Mouse (Mus musculus) neural tube, embryonic 13.5 days (tissue): ENCODE data around the gene Ccdc154. TPM values are rescaled to one million over a fixed set of nuclear protein-coding genes. Genes with fewer than 3 reads are reported as not detected.

Source experiments
- ATAC-seq: fragments of 200-750 bp; cut with Nextera tagmentation; 2 replicates; pipeline ENCODE4 v1.8.0; 2017; ENCODE audit warnings: low read depth, mild to moderate bottlenecking, moderate TSS enrichment, moderate library complexity
- H3K27ac ChIP-seq: fragments of 300-500 bp; sonication (generic); replicated peaks from 2 replicates; pipeline ENCODE4 v1.5.1; 2015; ENCODE audit warnings: moderate library complexity, mild to moderate bottlenecking, inconsistent platforms
- H3K27me3 ChIP-seq: fragments of 300-500 bp; sonication (generic); 2 replicates; pipeline ENCODE4 v1.6.1; 2015; ENCODE audit warnings: mild to moderate bottlenecking, inconsistent platforms
- H3K36me3 ChIP-seq: fragments of 300-500 bp; sonication (generic); 2 replicates; pipeline ENCODE4 v1.6.1; 2015; ENCODE audit warnings: mild to moderate bottlenecking, inconsistent platforms
- H3K4me1 ChIP-seq: fragments of 300-500 bp; sonication (generic); replicated peaks from 2 replicates; pipeline ENCODE4 v1.6.1; 2015; ENCODE audit warnings: inconsistent platforms
- H3K4me2 ChIP-seq: fragments of 300-500 bp; sonication (generic); 2 replicates; pipeline ENCODE4 v1.6.1; 2015; ENCODE audit warnings: inconsistent platforms, mild to moderate bottlenecking, moderate library complexity
- H3K4me3 ChIP-seq: fragments of 300-500 bp; sonication (generic); 2 replicates; pipeline ENCODE4 v1.5.1; 2015; ENCODE audit warnings: mild to moderate bottlenecking, inconsistent platforms
- H3K9ac ChIP-seq: fragments of 300-500 bp; sonication (generic); 2 replicates; pipeline ENCODE4 v1.6.1; 2015; ENCODE audit warnings: moderate library complexity, mild to moderate bottlenecking, inconsistent platforms
- H3K9me3 ChIP-seq: fragments of 300-500 bp; sonication (generic); 2 replicates; pipeline ENCODE4 v1.6.1; 2016; ENCODE audit warnings: inconsistent platforms
- WGBS: fragments of 180-500 bp; shearing (Covaris S2); methylation state at CpG from one replicate; pipeline ENCODE4 v1.1.7; 2015; 5-methylcytosine and 5-hydroxymethylcytosine counted together
- polyA plus RNA-seq: library from polyadenylated mRNA; unstranded; fragments of >200 nt; fragmentation: Nextera tagmentation; extraction: Ambion mirVana; gene quantifications from 2 replicates; pipeline ENCODE4 v1.2.1, GENCODE M21; 2015

The Ccdc154 gene
- polyA plus RNA-seq, 1 experiment from 2014 or later: not detected

DNA sequence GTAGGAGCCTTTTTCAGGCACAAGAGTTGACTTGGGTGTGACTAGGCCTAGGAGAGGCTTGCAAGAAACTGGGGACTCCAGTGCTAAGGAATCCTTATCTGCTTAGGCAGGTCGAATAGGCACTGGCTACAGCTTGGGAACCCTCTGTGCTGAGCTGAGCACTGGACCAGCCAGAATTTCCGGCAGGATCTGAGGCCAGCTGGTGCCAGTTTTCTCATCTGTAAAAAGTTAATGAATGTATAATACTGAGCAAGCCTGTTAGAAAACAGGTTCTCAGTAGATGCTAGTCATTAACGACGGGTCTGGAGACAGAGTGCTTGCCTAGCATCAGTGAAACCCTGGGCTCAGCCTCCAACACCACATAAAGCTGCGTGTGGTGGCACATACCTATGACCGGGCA is 26.6 kb upstream of the Ccdc154 start:
- Histone ChIP-seq H3K36me3 (peaks cover 14% of the 10 kb centered on the region; the same call in 1 of the 2 replicates), H3K9me3 (no peaks in the 10 kb centered on the region), H3K27me3 (no peaks in the 10 kb centered on the region), H3K27ac (no peak overlapping the region), H3K4me1 (peaks cover 25% of the 10 kb centered on the region), H3K4me2 (no peak overlapping the region), H3K9ac (peak overlapping the region; percentile 8; the same call in 1 of the 2 replicates), H3K4me3 (no peak overlapping the region)
- WGBS: 93% methylated on average over 6 of the region's 6 CpGs
- ATAC-seq: no peak

DNA sequence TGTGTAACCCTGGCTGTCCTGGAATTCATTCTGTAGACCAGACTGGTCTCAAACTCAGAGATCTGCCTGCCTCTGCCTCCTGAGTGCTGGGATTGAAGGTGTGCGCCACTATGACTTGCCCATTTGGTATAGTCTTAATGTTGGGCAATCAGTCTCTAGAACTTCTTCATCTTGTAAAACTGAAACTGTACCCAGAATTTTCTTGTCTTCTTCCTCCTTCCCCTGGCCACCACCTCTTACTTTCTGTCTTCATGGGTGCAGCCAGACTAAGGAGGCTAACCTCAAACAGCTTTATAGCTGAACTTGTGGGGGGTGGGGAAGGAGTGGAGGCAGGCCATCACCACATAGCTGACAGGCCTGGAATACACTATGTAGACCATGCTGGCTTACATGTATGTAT is 23.5 kb upstream of the Ccdc154 start:
- no peak overlapping the region for H3K4me2 ChIP-seq
- H3K4me1 ChIP-seq: peaks cover 20% of the 10 kb centered on the region
- H3K9ac ChIP-seq: no peak overlapping the region
- H3K27ac ChIP-seq: no peak overlapping the region
- 92% methylated on average over 1 of the region's 1 CpGs for WGBS
- no peaks in the 10 kb centered on the region for H3K9me3 ChIP-seq
- ATAC-seq: no peak
- H3K4me3 ChIP-seq: no peak overlapping the region
- peaks cover 14% of the 10 kb centered on the region; the same call in 1 of the 2 replicates for H3K36me3 ChIP-seq
- no peaks in the 10 kb centered on the region for H3K27me3 ChIP-seq

DNA sequence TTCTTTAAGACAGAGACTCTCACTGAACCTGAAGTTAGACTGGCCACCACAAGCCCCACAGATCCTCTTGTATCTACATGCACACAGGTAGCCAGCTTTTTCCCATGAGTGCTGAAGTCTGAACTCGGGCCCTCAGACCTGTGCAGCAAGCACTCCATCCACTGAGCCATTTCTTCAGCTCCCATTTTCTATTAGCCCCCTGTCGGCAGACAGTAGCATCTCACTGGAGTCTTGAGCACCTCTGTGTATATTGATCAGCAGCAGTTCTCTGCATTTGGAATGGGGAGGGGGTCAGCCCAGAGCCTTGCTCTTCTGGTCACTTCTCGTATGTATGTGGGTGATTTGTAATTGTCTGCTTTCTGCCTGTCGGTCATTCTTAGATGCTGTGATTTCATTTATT is 22.3 kb upstream of the Ccdc154 start:
- peaks cover 19% of the 10 kb centered on the region; the same call in 1 of the 2 replicates for H3K36me3 ChIP-seq
- no peaks in the 10 kb centered on the region for H3K27me3 ChIP-seq
- H3K4me2 ChIP-seq: no peak overlapping the region
- no peak overlapping the region for H3K27ac ChIP-seq
- ATAC-seq: no peak
- H3K4me3 ChIP-seq: no peak overlapping the region
- H3K4me1 ChIP-seq: peaks cover 9% of the 10 kb centered on the region
- no peaks in the 10 kb centered on the region for H3K9me3 ChIP-seq
- H3K9ac ChIP-seq: no peak overlapping the region
- 69% methylated on average over 4 of the region's 4 CpGs for WGBS

DNA sequence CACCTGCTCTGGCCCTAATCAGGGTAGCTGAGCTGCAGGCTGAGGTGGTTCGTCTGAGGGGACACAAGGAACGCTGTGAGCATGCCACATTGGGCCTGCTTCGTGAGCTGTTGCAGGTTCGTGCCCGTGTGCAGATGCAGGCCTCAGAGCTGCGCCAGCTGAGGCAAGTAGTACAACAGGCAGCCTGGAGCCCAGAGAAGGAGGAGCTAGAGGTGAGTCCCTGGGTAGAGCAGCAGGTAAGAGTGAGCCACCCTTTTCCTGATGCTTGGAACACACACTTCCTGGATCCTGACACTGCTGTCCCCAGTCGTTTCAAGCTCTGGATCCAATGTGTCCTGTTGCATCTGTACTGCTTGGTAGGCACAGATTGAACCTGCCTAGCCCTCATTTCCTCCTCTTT is 1.1 kb downstream of the Ccdc154 start:
- no peaks in the 10 kb centered on the region for H3K9me3 ChIP-seq
- H3K4me3 ChIP-seq: no peak overlapping the region
- H3K36me3 ChIP-seq: peaks cover 38% of the 10 kb centered on the region
- H3K4me2 ChIP-seq: no peak overlapping the region
- no peak overlapping the region for H3K27ac ChIP-seq
- H3K27me3 ChIP-seq: no peaks in the 10 kb centered on the region
- no peak for ATAC-seq
- no peaks in the 10 kb centered on the region for H3K4me1 ChIP-seq
- H3K9ac ChIP-seq: peak overlapping the region; percentile 3; the same call in 1 of the 2 replicates
- WGBS: 83% methylated on average over 7 of the region's 7 CpGs

DNA sequence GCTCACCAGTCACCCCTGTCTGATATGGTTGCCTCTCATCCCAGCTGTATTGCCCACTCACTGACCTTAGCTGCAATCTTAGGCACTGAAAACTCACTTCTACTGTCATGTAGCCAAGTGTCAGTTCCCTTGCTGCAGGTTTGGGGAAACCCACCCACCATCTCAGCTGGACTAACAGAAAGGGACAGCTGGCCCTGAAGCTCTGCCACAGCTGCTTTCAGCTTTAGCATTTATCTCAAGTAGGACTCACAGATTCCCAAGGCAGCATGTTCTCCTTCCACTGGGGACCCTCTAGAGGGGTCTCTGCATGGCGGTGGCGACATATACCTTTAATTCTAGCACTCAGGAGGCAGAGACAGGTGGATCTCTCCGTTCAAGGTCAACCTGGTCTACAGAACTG is 2.5 kb downstream of the Ccdc154 start:
- 89% methylated on average over 3 of the region's 3 CpGs for WGBS
- Histone ChIP-seq H3K36me3 (peaks cover 26% of the 10 kb centered on the region), H3K27me3 (no peaks in the 10 kb centered on the region), H3K4me1 (no peaks in the 10 kb centered on the region), H3K9me3 (no peaks in the 10 kb centered on the region), H3K9ac (no peak overlapping the region), H3K4me2 (no peak overlapping the region), H3K4me3 (no peak overlapping the region), H3K27ac (no peak overlapping the region)
- no peak for ATAC-seq

DNA sequence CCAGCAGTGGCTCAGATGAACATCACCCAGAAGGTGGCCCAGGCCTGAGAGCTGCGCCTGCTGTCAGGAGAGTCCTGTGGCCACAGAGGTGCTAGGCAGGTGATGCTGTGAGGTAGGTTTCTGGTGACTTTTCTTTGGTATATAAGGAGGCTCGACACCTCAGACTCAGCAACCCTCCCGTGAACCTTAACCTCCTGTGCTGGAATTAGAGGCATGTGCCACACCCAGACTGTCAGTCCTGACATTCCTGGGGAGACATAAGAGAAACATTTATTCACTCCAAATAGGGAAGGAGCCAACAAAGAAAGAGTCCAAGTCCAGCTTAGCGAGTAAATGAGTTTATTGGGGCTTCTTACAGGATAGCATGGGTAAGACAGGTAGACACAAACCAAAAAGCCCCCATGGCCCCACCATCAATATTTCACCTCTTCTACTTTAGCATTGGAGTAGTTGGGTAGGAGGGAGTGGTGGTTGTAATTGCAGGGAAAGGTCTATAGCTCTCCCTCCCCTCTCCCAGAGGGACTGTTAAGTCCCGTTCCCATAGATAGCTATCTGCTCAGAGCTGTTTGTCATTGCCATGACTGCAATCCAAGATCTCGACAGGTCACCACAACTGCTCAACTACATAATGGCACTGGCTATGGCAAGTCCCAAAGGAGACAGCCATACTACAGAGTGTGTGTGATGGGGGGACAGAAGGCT is 3.9 kb downstream of the Ccdc154 start:
- Histone ChIP-seq H3K9ac (no peak overlapping the region), H3K9me3 (no peaks in the 10 kb centered on the region), H3K27me3 (no peaks in the 10 kb centered on the region), H3K27ac (no peak overlapping the region), H3K4me2 (no peak overlapping the region), H3K4me1 (no peaks in the 10 kb centered on the region), H3K4me3 (no peak overlapping the region), H3K36me3 (peaks cover 13% of the 10 kb centered on the region)
- ATAC-seq: no peak
- WGBS: 68% methylated on average over 6 of the region's 6 CpGs

DNA sequence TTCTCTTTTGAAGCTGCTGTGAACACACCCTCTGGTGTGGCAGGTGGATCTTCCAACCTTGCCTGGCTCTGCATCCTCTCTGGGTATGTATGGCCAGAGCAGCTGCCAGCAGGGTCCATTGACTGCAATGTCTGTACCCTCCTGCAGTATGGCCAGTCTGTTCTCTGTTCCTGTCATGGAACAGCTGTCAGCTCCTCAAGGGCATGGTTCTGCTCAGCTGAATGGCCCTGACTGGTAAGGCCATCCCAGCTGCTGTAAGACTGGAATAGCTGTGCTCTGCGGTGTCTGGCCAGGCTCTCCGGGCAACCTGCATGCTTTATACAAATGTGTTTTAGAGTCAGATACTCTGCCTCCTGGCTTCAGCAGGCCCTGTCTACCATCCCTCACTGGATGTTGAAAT is 7.4 kb downstream of the Ccdc154 start:
- Histone ChIP-seq H3K27ac (no peak overlapping the region), H3K27me3 (no peaks in the 10 kb centered on the region), H3K4me2 (no peak overlapping the region), H3K36me3 (no peaks in the 10 kb centered on the region), H3K9me3 (no peaks in the 10 kb centered on the region), H3K9ac (no peak overlapping the region), H3K4me3 (no peak overlapping the region), H3K4me1 (no peaks in the 10 kb centered on the region)
- ATAC-seq: no peak
- WGBS: 95% methylated on average over 2 of the region's 2 CpGs

DNA sequence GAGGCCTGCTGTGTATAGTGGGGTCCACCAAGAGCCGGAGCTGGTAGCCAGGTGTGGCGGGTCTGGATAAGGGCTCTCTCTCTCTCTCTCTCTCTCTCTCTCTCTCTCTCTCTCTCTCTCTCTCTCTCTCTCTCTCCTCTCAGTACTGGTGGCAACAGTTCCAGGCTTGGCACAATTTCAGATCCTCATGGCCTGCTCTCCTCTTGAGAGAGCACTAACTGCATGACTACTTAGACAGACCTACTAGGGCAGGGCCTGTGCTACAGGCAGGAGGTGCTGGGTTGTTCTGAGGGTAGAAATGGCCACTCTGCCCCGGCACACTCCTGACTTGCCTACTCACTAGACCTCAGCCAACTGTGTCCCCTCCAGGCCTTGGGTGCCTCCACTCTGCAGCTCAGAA is 10.3 kb downstream of the Ccdc154 start:
- Histone ChIP-seq H3K9ac (no peak overlapping the region), H3K4me3 (no peak overlapping the region), H3K9me3 (no peaks in the 10 kb centered on the region), H3K27ac (no peak overlapping the region), H3K27me3 (no peaks in the 10 kb centered on the region), H3K4me2 (no peak overlapping the region), H3K4me1 (no peaks in the 10 kb centered on the region), H3K36me3 (no peaks in the 10 kb centered on the region)
- 98% methylated on average over 3 of the region's 3 CpGs for WGBS
- ATAC-seq: no peak

DNA sequence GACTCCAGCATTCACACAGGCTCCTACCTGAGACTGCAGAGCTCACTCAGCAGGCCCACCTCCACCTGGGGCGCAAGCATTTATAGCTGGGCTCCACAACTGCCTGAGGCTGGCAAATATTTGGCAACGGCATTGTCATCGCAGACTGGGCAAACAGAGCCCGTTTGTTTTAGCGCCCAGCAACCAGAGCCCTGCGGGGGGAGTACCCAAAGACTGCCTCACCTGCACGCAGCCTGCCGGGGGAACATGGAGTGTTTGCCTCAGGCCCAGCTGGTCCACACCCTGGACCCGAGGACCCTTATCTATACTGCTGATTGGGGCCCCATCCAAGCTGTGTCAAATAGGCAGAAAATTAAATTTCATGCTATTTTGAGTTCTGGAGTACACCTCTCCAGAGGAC is 13.2 kb downstream of the Ccdc154 start, which contains the start of gene Gm38655:
Gm38655 (minus strand) TSS at position 61 of the 400 bp plus-strand sequence.
- WGBS: 64% methylated on average over 9 of the region's 9 CpGs
- Histone ChIP-seq H3K4me3 (no peak within 1 kb of the TSS), H3K36me3 (no peaks in the 10 kb centered on the region), H3K9me3 (no peaks in the 10 kb centered on the region), H3K4me2 (no peak within 1 kb of the TSS), H3K27me3 (peaks cover 5% of the 10 kb centered on the region; the same call in 1 of the 2 replicates), H3K9ac (no peak within 1 kb of the TSS), H3K27ac (no peak within 1 kb of the TSS), H3K4me1 (no peaks in the 10 kb centered on the region)
- ATAC-seq: no peak

DNA sequence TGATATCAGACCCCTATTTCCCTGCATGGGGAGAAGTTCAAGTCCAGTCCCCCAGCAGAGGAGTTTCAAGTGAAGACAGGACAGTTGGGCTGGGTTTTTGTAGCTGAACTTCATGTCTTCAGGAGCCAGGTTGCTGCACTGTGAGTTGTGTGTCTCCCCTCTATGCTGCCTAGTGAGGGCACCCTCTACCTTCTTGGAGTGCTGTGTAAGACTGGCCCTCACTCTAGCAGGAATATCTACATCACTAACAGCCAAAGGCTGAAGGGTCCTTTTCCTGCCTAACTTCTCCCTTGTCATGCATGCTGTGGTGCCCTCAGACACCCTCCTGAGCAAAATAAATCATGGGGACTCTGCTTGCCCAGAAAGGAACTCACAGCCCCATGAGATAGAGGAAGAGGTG is 21.0 kb downstream of the Ccdc154 start:
- Histone ChIP-seq H3K4me2 (peak overlapping the region; percentile 98), H3K27ac (0 out of 2 replicates have a peak overlapping the region, but pooled peaks have one; percentile 92), H3K36me3 (0 out of 2 replicates have a peak, but pooled peaks cover 4% of the 10 kb centered on the region), H3K27me3 (peaks cover 5% of the 10 kb centered on the region; the same call in 1 of the 2 replicates), H3K4me3 (peak overlapping the region; percentile 84; the same call in 1 of the 2 replicates), H3K4me1 (peaks cover 31% of the 10 kb centered on the region), H3K9ac (peak overlapping the region; percentile 84), H3K9me3 (no peaks in the 10 kb centered on the region)
- ATAC-seq: no peak

DNA sequence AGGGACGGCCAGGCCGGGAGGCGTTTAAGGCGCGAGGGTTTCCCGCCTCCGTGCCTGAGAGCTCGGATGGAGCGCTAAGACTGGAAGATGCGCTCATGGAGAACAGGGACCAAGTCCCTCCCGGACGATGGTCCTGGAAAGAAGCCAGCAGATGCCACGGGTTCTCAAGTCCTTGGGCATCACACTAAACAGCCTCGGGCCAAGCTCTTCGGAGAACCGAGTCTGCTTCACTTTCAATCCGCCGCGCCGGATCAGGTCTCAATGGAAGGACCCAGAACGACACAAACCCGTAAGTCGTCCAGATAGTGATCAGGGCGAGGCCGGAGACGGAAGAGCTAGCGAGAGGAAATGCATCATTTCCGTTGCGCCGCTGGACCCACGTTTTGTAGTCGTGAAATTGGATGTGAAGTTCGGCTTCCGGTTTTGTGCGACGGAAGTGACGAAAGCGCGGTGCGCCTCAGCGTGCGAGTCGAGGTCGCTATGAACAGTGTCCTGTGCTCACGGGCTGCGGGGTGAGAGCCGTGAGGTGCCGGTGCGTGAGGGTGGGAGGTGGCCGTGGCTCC is 21.9 kb downstream of the Ccdc154 start, which contains the start of gene BC003965:
BC003965 (plus strand) TSS at position 426 of the 563 bp plus-strand sequence.
- Histone ChIP-seq H3K9ac (peak within 1 kb of the TSS; percentile 84), H3K4me2 (peak within 1 kb of the TSS; percentile 98), H3K4me1 (peaks cover 35% of the 10 kb centered on the region), H3K27me3 (no peaks in the 10 kb centered on the region; the same call in 1 of the 2 replicates), H3K36me3 (0 out of 2 replicates have a peak, but pooled peaks cover 4% of the 10 kb centered on the region), H3K4me3 (peak within 1 kb of the TSS; percentile 84), H3K27ac (peak within 1 kb of the TSS; percentile 92), H3K9me3 (no peaks in the 10 kb centered on the region)
- under 1% methylated on average over 50 of the region's 50 CpGs for WGBS
- peak; percentile 87 for ATAC-seq

DNA sequence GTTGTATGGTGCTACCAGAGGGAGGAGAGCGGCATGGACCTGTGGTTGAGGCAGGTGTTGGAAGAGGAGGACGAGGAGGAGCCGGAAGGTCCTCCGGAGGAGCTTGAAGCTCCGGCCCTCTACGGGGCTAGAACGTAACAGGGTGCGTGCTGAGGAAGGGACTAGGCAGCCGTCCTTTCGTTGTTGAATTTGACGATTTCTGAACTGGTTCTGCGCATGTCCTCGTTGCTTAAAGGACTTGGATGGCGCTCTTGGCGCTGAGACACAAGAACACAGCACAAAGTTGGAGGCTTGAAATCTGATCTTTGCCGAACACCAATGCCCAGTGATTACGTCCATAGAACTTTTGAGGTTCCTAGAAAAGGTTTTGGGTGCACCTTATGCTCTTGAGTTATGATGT is 22.7 kb downstream of the Ccdc154 start:
- Histone ChIP-seq H3K4me2 (peak overlapping the region; percentile 98), H3K4me1 (peaks cover 43% of the 10 kb centered on the region), H3K9me3 (no peaks in the 10 kb centered on the region), H3K36me3 (0 out of 2 replicates have a peak, but pooled peaks cover 4% of the 10 kb centered on the region), H3K27ac (peak overlapping the region; percentile 70; the same call in 1 of the 2 replicates), H3K27me3 (no peaks in the 10 kb centered on the region; the same call in 1 of the 2 replicates), H3K4me3 (peak overlapping the region; percentile 84), H3K9ac (peak overlapping the region; percentile 84)
- ATAC-seq: 0 out of 2 replicates have a peak, but pooled peaks have one; percentile 4
- 9% methylated on average over 17 of the region's 17 CpGs for WGBS
